Mouse (Mus musculus): Measurements from ENCODE around the gene Gna12. TPM values are rescaled to one million over a fixed set of nuclear protein-coding genes. Genes with fewer than 3 reads are reported as not detected.

The Gna12 gene
- polyA plus RNA-seq, 1 experiment from 2014 or later: 31.1 TPM

- Histone ChIP-seq H3K27me3 (replicated peaks; ENCODE audit: control insufficient read depth, insufficient read depth, low read length) (no peaks in the 10 kb centered on the region), H3K4me3 (ENCODE audit: low read depth, low read length) (no peak overlapping the region), H3K36me3 (ENCODE audit: control insufficient read depth, insufficient read depth, low read length) (no peaks in the 10 kb centered on the region), H3K4me1 (replicated peaks; ENCODE audit: control insufficient read depth, insufficient read depth, low read length) (peaks cover 58% of the 10 kb centered on the region), H3K9me3 (ENCODE audit: control insufficient read depth, low read length) (no peaks in the 10 kb centered on the region), H3K27ac (ENCODE audit: low read depth, low read length) (0 out of 2 replicates have a peak overlapping the region, but pooled peaks have one; percentile 61), H3K4me2 (no peak overlapping the region), H3K9ac (ENCODE audit: low read depth, low read length) (no peak overlapping the region)
- DNase-seq (ENCODE audit: low spot score) (no peak), ATAC-seq (replicated peaks; ENCODE audit: low FRiP score) (no peak)
- 58% methylated on average over 5 of the region's 5 CpGs for WGBS
Observed at GRCm38 (mm10) chr5:140814403-140814802, 15.8 kb downstream of the Gna12 start.

- no peak overlapping the region for H3K4me3 ChIP-seq (ENCODE audit: low read depth, low read length)
- ATAC-seq (replicated peaks; ENCODE audit: low FRiP score): no peak
- H3K27ac ChIP-seq (ENCODE audit: low read depth, low read length): no peak overlapping the region
- H3K9me3 ChIP-seq (ENCODE audit: control insufficient read depth, low read length): no peaks in the 10 kb centered on the region
- H3K36me3 ChIP-seq (ENCODE audit: control insufficient read depth, insufficient read depth, low read length): no peaks in the 10 kb centered on the region
- H3K4me1 ChIP-seq (replicated peaks; ENCODE audit: control insufficient read depth, insufficient read depth, low read length): peaks cover 59% of the 10 kb centered on the region
- H3K9ac ChIP-seq (ENCODE audit: low read depth, low read length): no peak overlapping the region
- no peak overlapping the region for H3K4me2 ChIP-seq
- H3K27me3 ChIP-seq (replicated peaks; ENCODE audit: control insufficient read depth, insufficient read depth, low read length): no peaks in the 10 kb centered on the region
- DNase-seq (ENCODE audit: low spot score): no peak
- WGBS: 56% methylated on average over 4 of the region's 4 CpGs
Observed at GRCm38 (mm10) chr5:140812699-140813098, 17.5 kb downstream of the Gna12 start.

GRCm38 (mm10) chr5:140812063-140812462 is 18.2 kb downstream of the Gna12 start:
- ATAC-seq (replicated peaks; ENCODE audit: low FRiP score) (no peak), DNase-seq (ENCODE audit: low spot score) (no peak)
- Histone ChIP-seq H3K36me3 (ENCODE audit: control insufficient read depth, insufficient read depth, low read length) (no peaks in the 10 kb centered on the region), H3K4me2 (no peak overlapping the region), H3K4me1 (replicated peaks; ENCODE audit: control insufficient read depth, insufficient read depth, low read length) (peaks cover 59% of the 10 kb centered on the region), H3K27ac (ENCODE audit: low read depth, low read length) (no peak overlapping the region), H3K9ac (ENCODE audit: low read depth, low read length) (no peak overlapping the region), H3K27me3 (replicated peaks; ENCODE audit: control insufficient read depth, insufficient read depth, low read length) (no peaks in the 10 kb centered on the region), H3K9me3 (ENCODE audit: control insufficient read depth, low read length) (no peaks in the 10 kb centered on the region), H3K4me3 (ENCODE audit: low read depth, low read length) (no peak overlapping the region)
- WGBS: 80% methylated on average over 5 of the region's 5 CpGs

GRCm38 (mm10) chr5:140811390-140811789 is 18.8 kb downstream of the Gna12 start:
- no peak for ATAC-seq (replicated peaks; ENCODE audit: low FRiP score)
- no peaks in the 10 kb centered on the region for H3K36me3 ChIP-seq (ENCODE audit: control insufficient read depth, insufficient read depth, low read length)
- 45% methylated on average over 2 of the region's 2 CpGs for WGBS
- no peak overlapping the region for H3K9ac ChIP-seq (ENCODE audit: low read depth, low read length)
- H3K27me3 ChIP-seq (replicated peaks; ENCODE audit: control insufficient read depth, insufficient read depth, low read length): no peaks in the 10 kb centered on the region
- peaks cover 58% of the 10 kb centered on the region for H3K4me1 ChIP-seq (replicated peaks; ENCODE audit: control insufficient read depth, insufficient read depth, low read length)
- DNase-seq (ENCODE audit: low spot score): no peak
- no peak overlapping the region for H3K4me2 ChIP-seq
- H3K27ac ChIP-seq (ENCODE audit: low read depth, low read length): peak overlapping the region; percentile 11; the same call in 1 of the 2 replicates
- no peaks in the 10 kb centered on the region for H3K9me3 ChIP-seq (ENCODE audit: control insufficient read depth, low read length)
- H3K4me3 ChIP-seq (ENCODE audit: low read depth, low read length): no peak overlapping the region

- no peak for DNase-seq (ENCODE audit: low spot score)
- Histone ChIP-seq H3K27me3 (replicated peaks; ENCODE audit: control insufficient read depth, insufficient read depth, low read length) (no peaks in the 10 kb centered on the region), H3K4me2 (no peak overlapping the region), H3K9ac (ENCODE audit: low read depth, low read length) (no peak overlapping the region), H3K4me3 (ENCODE audit: low read depth, low read length) (no peak overlapping the region), H3K36me3 (ENCODE audit: control insufficient read depth, insufficient read depth, low read length) (no peaks in the 10 kb centered on the region), H3K27ac (ENCODE audit: low read depth, low read length) (no peak overlapping the region), H3K9me3 (ENCODE audit: control insufficient read depth, low read length) (no peaks in the 10 kb centered on the region), H3K4me1 (replicated peaks; ENCODE audit: control insufficient read depth, insufficient read depth, low read length) (peaks cover 30% of the 10 kb centered on the region)
- ATAC-seq (replicated peaks; ENCODE audit: low FRiP score): peak; percentile 86
- 58% methylated on average over 2 of the region's 2 CpGs for WGBS
Observed at GRCm38 (mm10) chr5:140806939-140807338, 23.3 kb downstream of the Gna12 start.

- no peak for DNase-seq (ENCODE audit: low spot score)
- 79% methylated on average over 2 of the region's 2 CpGs for WGBS
- peaks cover 27% of the 10 kb centered on the region for H3K4me1 ChIP-seq (replicated peaks; ENCODE audit: control insufficient read depth, insufficient read depth, low read length)
Observed at GRCm38 (mm10) chr5:140806252-140806651, 24.0 kb downstream of the Gna12 start.

GRCm38 (mm10) chr5:140801782-140802181 is 28.4 kb downstream of the Gna12 start:
- Histone ChIP-seq H3K27me3 (replicated peaks; ENCODE audit: control insufficient read depth, insufficient read depth, low read length) (no peaks in the 10 kb centered on the region), H3K4me3 (ENCODE audit: low read depth, low read length) (no peak overlapping the region), H3K36me3 (ENCODE audit: control insufficient read depth, insufficient read depth, low read length) (no peaks in the 10 kb centered on the region), H3K4me2 (no peak overlapping the region), H3K4me1 (replicated peaks; ENCODE audit: control insufficient read depth, insufficient read depth, low read length) (peaks cover 40% of the 10 kb centered on the region), H3K9ac (ENCODE audit: low read depth, low read length) (no peak overlapping the region; the same call in 1 of the 2 replicates), H3K9me3 (ENCODE audit: control insufficient read depth, low read length) (no peaks in the 10 kb centered on the region), H3K27ac (ENCODE audit: low read depth, low read length) (no peak overlapping the region)
- DNase-seq (ENCODE audit: low spot score) (no peak), ATAC-seq (replicated peaks; ENCODE audit: low FRiP score) (no peak)
- 84% methylated on average over 5 of the region's 5 CpGs for WGBS

More at GRCm38 (mm10) chr5:140806252-140806651, 24.0 kb downstream of the Gna12 start:
- Histone ChIP-seq H3K4me2 (no peak overlapping the region), H3K27me3 (replicated peaks; ENCODE audit: control insufficient read depth, insufficient read depth, low read length) (no peaks in the 10 kb centered on the region), H3K9me3 (ENCODE audit: control insufficient read depth, low read length) (no peaks in the 10 kb centered on the region), H3K9ac (ENCODE audit: low read depth, low read length) (no peak overlapping the region), H3K36me3 (ENCODE audit: control insufficient read depth, insufficient read depth, low read length) (no peaks in the 10 kb centered on the region), H3K4me3 (ENCODE audit: low read depth, low read length) (no peak overlapping the region), H3K27ac (ENCODE audit: low read depth, low read length) (no peak overlapping the region)
- no peak for ATAC-seq (replicated peaks; ENCODE audit: low FRiP score)

GRCm38 (mm10) chr5:140800288-140800923 is 29.8 kb downstream of the Gna12 start:
- Histone ChIP-seq H3K4me2 (no peak overlapping the region), H3K36me3 (ENCODE audit: control insufficient read depth, insufficient read depth, low read length) (no peaks in the 10 kb centered on the region), H3K27me3 (replicated peaks; ENCODE audit: control insufficient read depth, insufficient read depth, low read length) (no peaks in the 10 kb centered on the region), H3K9me3 (ENCODE audit: control insufficient read depth, low read length) (no peaks in the 10 kb centered on the region), H3K9ac (ENCODE audit: low read depth, low read length) (no peak overlapping the region), H3K4me3 (ENCODE audit: low read depth, low read length) (no peak overlapping the region), H3K4me1 (replicated peaks; ENCODE audit: control insufficient read depth, insufficient read depth, low read length) (peaks cover 40% of the 10 kb centered on the region), H3K27ac (ENCODE audit: low read depth, low read length) (no peak overlapping the region)
- DNase-seq (ENCODE audit: low spot score): no peak
- no peak for ATAC-seq (replicated peaks; ENCODE audit: low FRiP score)
- 87% methylated on average over 6 of the region's 6 CpGs for whole genome bisulfite sequencing

- Histone ChIP-seq H3K4me2 (no peak overlapping the region; the same call in 1 of the 2 replicates), H3K9ac (ENCODE audit: low read depth, low read length) (peak overlapping the region; percentile 50; the same call in 1 of the 2 replicates), H3K27me3 (replicated peaks; ENCODE audit: control insufficient read depth, insufficient read depth, low read length) (no peaks in the 10 kb centered on the region), H3K9me3 (ENCODE audit: control insufficient read depth, low read length) (no peaks in the 10 kb centered on the region), H3K4me1 (replicated peaks; ENCODE audit: control insufficient read depth, insufficient read depth, low read length) (peaks cover 52% of the 10 kb centered on the region), H3K4me3 (ENCODE audit: low read depth, low read length) (no peak overlapping the region), H3K27ac (ENCODE audit: low read depth, low read length) (peak overlapping the region; percentile 61), H3K36me3 (ENCODE audit: control insufficient read depth, insufficient read depth, low read length) (no peaks in the 10 kb centered on the region)
- no peak for ATAC-seq (replicated peaks; ENCODE audit: low FRiP score)
- 44% methylated on average over 2 of the region's 2 CpGs for WGBS
- DNase-seq (ENCODE audit: low spot score): no peak
Observed at GRCm38 (mm10) chr5:140799190-140799589, 31.0 kb downstream of the Gna12 start.

Data from liver, embryonic 11.5 days (tissue).